Mouse (Mus musculus): ENCODE measurements around the gene Xrcc6.

- TF ChIP-seq POLR2A (IDR thresholded peaks at IDR 0.05; ENCODE audit: low read depth, low read length) (no peak), CTCF (IDR thresholded peaks at IDR 0.05; ENCODE audit: extremely low read depth, insufficient read length, insufficient replicate concordance, low read depth, low read length) (no peak)
Measured at GRCm38 (mm10) chr15:81957598-81957997, 30.0 kb upstream of the Xrcc6 start.

All from small intestine, adult 2 months (tissue).